Mouse (Mus musculus) MEL (cell line): Measurements from ENCODE around the gene Dhx30. TPM values are rescaled to one million over a fixed set of nuclear protein-coding genes. Genes with fewer than 3 reads are reported as not detected.

ENCODE experiments used
- DNase-seq: peaks from one replicate; pipeline ENCODE4 v3.0.0; 2011; ENCODE audit warnings: low read depth, low spot score
- H3K27ac ChIP-seq: 2 replicates; pipeline ENCODE4 v1.5.1; 2012; ENCODE audit warnings: low read depth, mild to moderate bottlenecking, control low read depth, low read length, moderate library complexity; ENCODE audit not compliant: control insufficient read depth
- H3K27me3 ChIP-seq, 2 experiments: fragments of 150-350 bp in 1 of 2; sonication (generic) in 1 of 2; 2 replicates each; pipeline ENCODE4 v1.6.1; 2012; ENCODE audit warnings: low read length in 2 of 2, mild to moderate bottlenecking in 2 of 2, improper control_type of control experiment in 1 of 2, moderate library complexity in 1 of 2; ENCODE audit not compliant: insufficient read depth in 2 of 2, control insufficient read depth in 1 of 2
- H3K36me3 ChIP-seq, 2 experiments: 2 replicates each; pipeline ENCODE4 v1.6.1; 2012 to 2014; ENCODE audit warnings: low read length in 2 of 2, improper control_type of control experiment in 1 of 2, inconsistent platforms in 1 of 2, mild to moderate bottlenecking in 1 of 2; ENCODE audit not compliant: insufficient read depth in 2 of 2, control insufficient read depth in 1 of 2
- H3K4me1 ChIP-seq, 2 experiments: fragments of 150-350 bp in 1 of 2; sonication (generic) in 1 of 2; 2 replicates each; pipeline ENCODE4 v1.6.1; 2012; ENCODE audit warnings: low read length in 2 of 2, improper control_type of control experiment in 1 of 2, mild to moderate bottlenecking in 1 of 2; ENCODE audit not compliant: insufficient read depth in 2 of 2, control insufficient read depth in 1 of 2
- H3K4me3 ChIP-seq, 2 experiments: fragments of 150-350 bp in 1 of 2; sonication (generic) in 1 of 2; 2 replicates each; pipeline ENCODE4 v1.5.1; 2012; ENCODE audit warnings: low read depth in 2 of 2, low read length in 2 of 2, mild to moderate bottlenecking in 2 of 2, moderate library complexity in 2 of 2, control low read depth in 1 of 2, improper control_type of control experiment in 1 of 2; ENCODE audit not compliant: control insufficient read depth in 1 of 2, insufficient read depth in 1 of 2
- H3K79me2 ChIP-seq: 2 replicates; pipeline ENCODE4 v1.6.1; 2012; ENCODE audit warnings: mild to moderate bottlenecking, low read length, moderate library complexity; ENCODE audit not compliant: control insufficient read depth, poor library complexity, insufficient read depth
- H3K9ac ChIP-seq: 2 replicates; pipeline ENCODE4 v1.6.1; 2012; ENCODE audit warnings: low read depth, mild to moderate bottlenecking, control low read depth, low read length, moderate library complexity; ENCODE audit not compliant: control insufficient read depth, poor library complexity, severe bottlenecking
- H3K9me3 ChIP-seq: fragments of 150-350 bp; sonication (generic); replicated peaks from 2 replicates; pipeline ENCODE4 v1.6.1; 2012; ENCODE audit warnings: mild to moderate bottlenecking, low read length, improper control_type of control experiment, moderate library complexity; ENCODE audit not compliant: insufficient read depth
- BHLHE40 ChIP-seq: IDR thresholded peaks from 2 replicates; pipeline ENCODE4 v1.6.1; 2012; ENCODE audit warnings: low read depth, mild to moderate bottlenecking, inconsistent platforms, low read length, improper control_type of control experiment, borderline replicate concordance
- E2F4 ChIP-seq: IDR thresholded peaks from 2 replicates; pipeline ENCODE4 v1.6.1; 2011; ENCODE audit warnings: low read depth, low read length, improper control_type of control experiment, borderline replicate concordance
- ELF1 ChIP-seq: IDR thresholded peaks from 2 replicates; pipeline ENCODE4 v1.6.1; 2014; ENCODE audit warnings: low read depth, mild to moderate bottlenecking, inconsistent platforms, low read length, improper control_type of control experiment, moderate library complexity
- EP300 ChIP-seq, 2 experiments: IDR thresholded peaks; 2 replicates each; pipeline ENCODE4 v1.6.1; 2011; ENCODE audit warnings: improper control_type of control experiment in 2 of 2, low read length in 2 of 2, low read depth in 1 of 2, mild to moderate bottlenecking in 1 of 2
- GATA1 ChIP-seq: IDR thresholded peaks from 2 replicates; pipeline ENCODE4 v1.6.1; 2011; ENCODE audit warnings: low read depth, low read length, improper control_type of control experiment
- HCFC1 ChIP-seq: IDR thresholded peaks from 2 replicates; pipeline ENCODE4 v1.6.1; 2012; ENCODE audit warnings: low read depth, mild to moderate bottlenecking, inconsistent platforms, low read length, improper control_type of control experiment, moderate library complexity
- JUND ChIP-seq: IDR thresholded peaks from 2 replicates; pipeline ENCODE4 v1.6.1; 2011; ENCODE audit warnings: low read depth, mild to moderate bottlenecking, improper control_type of control experiment, low read length
- KAT2A ChIP-seq: conservative IDR thresholded peaks from 2 replicates; pipeline ENCODE4 v1.6.1; 2012; ENCODE audit warnings: low read depth, low read length, improper control_type of control experiment, inconsistent platforms
- MAFK ChIP-seq: IDR thresholded peaks from 2 replicates; pipeline ENCODE4 v1.6.1; 2011; ENCODE audit warnings: low read depth, mild to moderate bottlenecking, low read length, improper control_type of control experiment, borderline replicate concordance
- MAZ ChIP-seq: IDR thresholded peaks from 2 replicates; pipeline ENCODE4 v1.6.1; 2012; ENCODE audit warnings: low read depth, mild to moderate bottlenecking, inconsistent platforms, low read length, improper control_type of control experiment
- MXI1 ChIP-seq: IDR thresholded peaks from 2 replicates; pipeline ENCODE4 v1.6.1; 2011; ENCODE audit warnings: mild to moderate bottlenecking, low read depth, low read length, improper control_type of control experiment
- NELFE ChIP-seq: IDR thresholded peaks from 2 replicates; pipeline ENCODE4 v1.6.1; 2011; ENCODE audit warnings: low read depth, low read length, improper control_type of control experiment
- POLR2A ChIP-seq, 2 experiments: IDR thresholded peaks; 2 replicates each; pipeline ENCODE4 v1.6.1; 2011 to 2012; ENCODE audit warnings: low read length in 2 of 2, mild to moderate bottlenecking in 2 of 2, control low read depth in 1 of 2, improper control_type of control experiment in 1 of 2, low read depth in 1 of 2, moderate library complexity in 1 of 2; ENCODE audit not compliant: control insufficient read depth in 1 of 2, insufficient read depth in 1 of 2, poor library complexity in 1 of 2
- POLR2AphosphoS5 ChIP-seq: IDR thresholded peaks from 2 replicates; pipeline ENCODE4 v1.6.1; 2012; ENCODE audit warnings: low read depth, borderline replicate concordance, mild to moderate bottlenecking, inconsistent platforms, low read length, moderate library complexity, mixed read lengths
- RAD21 ChIP-seq: IDR thresholded peaks from 2 replicates; pipeline ENCODE4 v1.6.1; 2011; ENCODE audit warnings: mild to moderate bottlenecking, low read depth, low read length, improper control_type of control experiment
- RCOR1 ChIP-seq: IDR thresholded peaks from 2 replicates; pipeline ENCODE4 v1.6.1; 2012; ENCODE audit warnings: low read depth, mild to moderate bottlenecking, inconsistent platforms, low read length, improper control_type of control experiment
- SIN3A ChIP-seq: IDR thresholded peaks from 2 replicates; pipeline ENCODE4 v1.6.1; 2012; ENCODE audit warnings: low read length, improper control_type of control experiment, inconsistent platforms
- TAL1 ChIP-seq: IDR thresholded peaks from 2 replicates; pipeline ENCODE4 v1.6.1; 2012; ENCODE audit warnings: mild to moderate bottlenecking, inconsistent platforms, low read length, moderate library complexity, mixed read lengths
- TCF12 ChIP-seq: IDR thresholded peaks from 2 replicates; pipeline ENCODE4 v1.6.1; 2014; ENCODE audit warnings: low read depth, mild to moderate bottlenecking, inconsistent platforms, low read length, improper control_type of control experiment, moderate library complexity
- UBTF ChIP-seq: IDR thresholded peaks from 2 replicates; pipeline ENCODE4 v1.6.1; 2012; ENCODE audit warnings: low read depth, mild to moderate bottlenecking, inconsistent platforms, low read length, improper control_type of control experiment, moderate library complexity, borderline replicate concordance; ENCODE audit not compliant: insufficient read depth
- ZKSCAN1 ChIP-seq: IDR thresholded peaks from 2 replicates; pipeline ENCODE4 v1.6.1; 2012; ENCODE audit warnings: low read depth, mild to moderate bottlenecking, inconsistent platforms, low read length, improper control_type of control experiment, moderate library complexity
- ZNF384 ChIP-seq: IDR thresholded peaks from 2 replicates; pipeline ENCODE4 v1.6.1; 2012; ENCODE audit warnings: low read depth, mild to moderate bottlenecking, inconsistent platforms, low read length, improper control_type of control experiment
- polyA plus RNA-seq, 2 experiments: library from polyadenylated mRNA; stranded (reverse) in 1 of 2; unstranded in 1 of 2; fragments of >175 nt in 1 of 2; fragments of >200 nt in 1 of 2; gene quantifications; 2 replicates each; pipeline versions ENCODE4 v1.2.1 to v1.2.4; 2012; ENCODE audit warnings: low replicate concordance in 2 of 2, low read depth in 1 of 2; ENCODE audit not compliant: insufficient read length in 2 of 2, insufficient read depth in 1 of 2, missing spikeins in 1 of 2
- total RNA-seq: library from RNA; depleted of rRNA; stranded (reverse); fragments of 300-350 nt; gene quantifications from 2 replicates; pipeline ENCODE4 v1.2.3, GENCODE M21; 2012

Dhx30 gene
- total and polyA plus RNA-seq, 3 experiments = 113 to 126 TPM; not detected in 1

DNA sequence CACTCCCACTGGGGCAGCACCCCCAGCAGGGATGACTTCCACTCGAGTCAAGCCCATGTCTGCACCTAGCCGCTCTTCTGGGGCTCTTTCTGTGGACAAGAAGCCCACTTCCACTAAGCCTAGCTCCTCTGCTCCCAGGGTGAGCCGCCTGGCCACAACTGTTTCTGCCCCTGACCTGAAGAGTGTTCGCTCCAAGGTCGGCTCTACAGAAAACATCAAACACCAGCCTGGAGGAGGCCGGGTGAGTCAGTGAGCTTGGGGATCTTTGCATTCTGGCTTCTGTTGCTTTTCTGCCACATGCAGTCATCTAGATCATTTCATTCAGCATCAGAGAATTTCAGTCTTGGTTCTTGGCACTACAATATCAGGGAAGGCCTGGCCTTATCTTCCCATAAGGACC, 48.9 kb downstream of the Dhx30 start:
- no peak overlapping the region for H3K27ac ChIP-seq
- no peak overlapping the region for H3K9ac ChIP-seq
- H3K27me3 ChIP-seq = no peaks in the 10 kb centered on the region
- H3K79me2 ChIP-seq = no peaks in the 10 kb centered on the region
- TF ChIP-seq SIN3A (no peak), NELFE (no peak), RCOR1 (no peak), GATA1 (no peak), ZNF384 (no peak), MAZ (no peak), MAFK (no peak), POLR2AphosphoS5 (no peak), E2F4 (no peak)
- peaks cover 0 to 5% of the 10 kb centered on the region in 2 experiments; a peak in 1 of 4 replicates for H3K4me1 ChIP-seq
- H3K4me3 ChIP-seq = no peak overlapping the region
- DNase-seq = no peak
- H3K9me3 ChIP-seq = no peaks in the 10 kb centered on the region
- no peaks in the 10 kb centered on the region for H3K36me3 ChIP-seq

DNA sequence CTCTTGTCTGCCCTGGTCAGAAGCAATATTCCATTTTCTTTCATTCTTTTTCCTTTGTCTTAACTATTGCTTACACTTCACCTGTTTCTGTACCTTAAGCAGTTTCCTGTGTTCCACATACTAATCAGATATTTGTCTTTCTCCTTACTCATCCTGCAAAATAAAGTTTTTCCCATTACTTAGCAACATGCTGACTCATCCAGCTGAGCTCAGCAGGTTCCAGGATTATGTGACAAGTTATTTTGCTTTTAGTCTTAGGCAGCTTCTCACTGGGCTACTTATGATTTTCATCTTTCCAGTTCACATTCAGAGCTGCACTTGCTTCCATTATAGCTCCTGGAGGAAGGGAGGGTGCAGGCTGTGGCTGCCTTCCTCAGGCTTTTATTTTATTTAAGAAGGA, 53.0 kb downstream of the Dhx30 start:
- Histone ChIP-seq H3K79me2 (no peaks in the 10 kb centered on the region), H3K9ac (no peak overlapping the region), H3K4me3 (no peak overlapping the region), H3K4me1 (no peaks in the 10 kb centered on the region), H3K27me3 (no peaks in the 10 kb centered on the region), H3K27ac (no peak overlapping the region), H3K9me3 (no peaks in the 10 kb centered on the region), H3K36me3 (no peaks in the 10 kb centered on the region)
- no peak for TF ChIP-seq TAL1
- TF ChIP-seq KAT2A = no peak
- TF ChIP-seq ELF1 = no peak
- no peak for TF ChIP-seq MXI1
- TF ChIP-seq BHLHE40 = no peak
- no peak for TF ChIP-seq TCF12
- TF ChIP-seq POLR2A (IDR thresholded peaks at IDR 0.05; ENCODE audit: control insufficient read depth in 1 of 2, insufficient read depth in 1 of 2, low read depth in 1 of 2, low read length in 2 of 2, poor library complexity in 1 of 2) = no peak
- TF ChIP-seq MAFK = no peak
- TF ChIP-seq UBTF = no peak
- TF ChIP-seq EP300 (IDR thresholded peaks at IDR 0.05; ENCODE audit: low read depth in 1 of 2, low read length in 2 of 2) = no peak
- TF ChIP-seq POLR2AphosphoS5 = no peak
- no peak for TF ChIP-seq MAZ
- TF ChIP-seq ZKSCAN1 = no peak
- no peak for TF ChIP-seq HCFC1
- no peak for TF ChIP-seq JUND
- TF ChIP-seq RAD21 = no peak
- no peak for DNase-seq
